Mouse (Mus musculus) gastrocnemius, postnatal 4 days (tissue): ENCODE data around the gene Pih1d1. TPM values are rescaled to one million over a fixed set of nuclear protein-coding genes. Genes with fewer than 3 reads are reported as not detected.
"Not testable (repeated sequence)": the region's sequence is repeated elsewhere in the genome, so short reads cannot be mapped to it uniquely, and the experiment has no call there.

Source experiments
- DNase-seq, 2 experiments: peaks; one replicate each; pipeline ENCODE4 v3.0.0; 2021 to 2022; ENCODE audit warnings: low spot score in 2 of 2, mixed read lengths in 2 of 2
- total RNA-seq, 2 experiments: library from RNA; stranded (reverse); gene quantifications; 2 replicates each; pipeline ENCODE4 v1.2.3; 2021

Pih1d1 gene
- total RNA-seq, 2 experiments from 2014 or later = 52.1 to 59.3 TPM

- no peak for DNase-seq
These were observed 8.6 kb upstream of the Pih1d1 start for GRCm38 (mm10) chr7:45145460-45145859.

DNA sequence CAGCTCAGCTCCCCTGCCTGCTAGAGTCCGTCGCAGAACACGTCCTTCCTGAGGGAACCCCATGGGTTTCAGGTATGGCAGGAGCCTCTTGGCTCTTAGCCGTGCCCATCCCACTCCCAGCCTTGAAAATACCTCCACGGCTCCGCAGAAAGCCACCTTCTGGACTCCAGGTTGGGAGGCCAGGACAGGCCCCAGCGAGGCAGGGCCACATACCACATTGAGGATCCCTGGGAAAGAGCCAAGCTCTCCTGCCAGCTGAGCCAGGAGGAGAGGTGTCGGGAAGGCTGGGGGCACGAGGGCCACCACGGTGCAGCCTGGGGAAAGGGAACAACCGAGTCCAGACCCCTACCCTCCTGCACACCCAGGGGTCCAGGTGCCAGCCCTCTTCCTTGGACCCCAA is 6.8 kb upstream of the Pih1d1 start:
- DNase-seq = no peak

GRCm38 (mm10) chr7:45147899-45148298 is 6.2 kb upstream of the Pih1d1 start:
- no peak for DNase-seq

DNA sequence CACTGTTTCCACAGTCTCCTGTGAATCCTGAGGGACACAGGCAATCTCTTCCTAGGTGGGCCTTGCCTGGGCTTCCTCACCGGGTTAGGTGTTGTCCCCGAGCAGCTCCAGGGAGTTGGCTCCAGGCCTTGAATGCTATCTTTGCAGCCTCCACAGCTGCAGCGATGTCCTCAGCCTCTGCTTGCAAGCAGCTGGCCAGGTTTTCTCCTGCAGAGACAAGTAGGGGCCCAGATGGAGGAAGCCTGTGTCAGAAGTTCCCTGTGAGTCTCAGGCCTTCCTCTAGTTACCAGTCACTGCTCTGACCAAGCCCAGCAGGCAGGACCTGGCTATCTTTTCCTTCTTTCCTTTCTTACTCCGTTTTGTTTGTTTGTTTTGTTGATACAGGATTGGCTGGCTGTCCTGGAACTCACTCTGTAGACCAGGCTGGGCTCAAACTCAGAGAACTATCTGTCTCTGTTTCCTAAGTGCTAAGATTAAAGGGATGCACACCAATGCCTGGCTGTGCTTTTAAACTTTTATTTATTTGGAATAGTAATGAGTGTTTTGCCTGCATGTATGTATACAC is 5.5 kb upstream of the Pih1d1 start:
- DNase-seq = no peak

- no peak for DNase-seq
These were observed 4.6 kb upstream of the Pih1d1 start for GRCm38 (mm10) chr7:45149545-45149944.

DNA sequence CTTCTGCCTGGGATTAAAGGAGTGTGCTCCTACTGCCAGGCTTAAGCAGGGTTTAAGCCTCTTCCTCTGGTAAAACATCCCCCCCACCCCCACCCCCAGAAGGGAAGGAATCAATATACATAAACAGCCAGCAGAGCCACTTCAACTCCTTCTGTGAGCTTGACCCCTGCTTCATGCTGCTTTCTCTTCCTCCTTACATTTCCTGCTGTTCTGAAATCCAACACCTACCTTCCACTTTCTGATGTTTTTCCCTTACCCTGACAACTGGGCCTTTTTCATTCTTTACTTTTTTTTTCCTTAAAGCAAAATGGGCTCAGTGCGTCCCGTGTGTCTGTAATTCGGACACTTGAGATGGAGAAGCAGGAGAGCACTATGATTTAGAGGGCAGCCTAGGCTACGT is 3.8 kb upstream of the Pih1d1 start:
- DNase-seq = no peak

DNA sequence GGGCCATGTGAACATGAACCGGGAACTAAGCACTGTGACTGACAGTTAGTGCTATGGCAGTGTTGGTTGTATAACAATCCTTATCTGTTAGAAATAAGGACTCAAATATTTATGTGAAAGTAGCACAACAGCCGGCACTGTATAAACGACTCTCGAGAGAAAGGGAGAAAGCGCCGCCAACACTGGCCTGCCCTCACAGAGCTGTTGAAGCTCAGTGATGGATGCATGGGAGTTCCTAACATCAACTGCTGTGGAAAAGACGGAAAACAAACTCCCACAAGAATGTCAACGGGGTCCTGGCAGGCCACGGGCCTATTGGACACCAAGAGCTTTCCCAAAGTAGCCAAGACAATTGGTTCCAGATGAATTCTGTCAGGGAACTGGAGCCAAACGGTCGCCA is 2.8 kb upstream of the Pih1d1 start:
- peak in 1 of 2 experiments; percentile 49 for DNase-seq

GRCm38 (mm10) chr7:45153052-45153451 is 1.1 kb upstream of the Pih1d1 start:
- not testable (repeated sequence) for DNase-seq

DNA sequence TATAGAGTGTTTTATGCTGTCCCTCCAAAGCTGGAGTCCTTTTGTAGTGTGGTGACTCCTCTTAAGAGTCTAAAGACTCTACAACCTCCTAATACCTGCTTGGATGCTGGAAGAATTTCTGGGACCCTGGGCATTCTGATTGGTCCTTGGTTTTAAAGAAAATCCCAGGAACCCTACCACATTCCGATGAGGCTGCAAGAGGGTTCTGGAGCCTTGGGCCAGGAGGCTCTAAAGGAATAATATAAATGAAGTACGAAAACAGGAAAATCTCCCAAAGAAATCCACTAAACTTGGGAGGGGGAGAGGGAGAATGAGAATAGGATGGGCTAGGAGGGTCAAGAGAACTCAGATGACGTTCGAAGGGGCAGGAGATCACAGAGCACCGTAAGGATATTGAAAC is 517 bp upstream of the Pih1d1 start:
- DNase-seq = no peak

DNA sequence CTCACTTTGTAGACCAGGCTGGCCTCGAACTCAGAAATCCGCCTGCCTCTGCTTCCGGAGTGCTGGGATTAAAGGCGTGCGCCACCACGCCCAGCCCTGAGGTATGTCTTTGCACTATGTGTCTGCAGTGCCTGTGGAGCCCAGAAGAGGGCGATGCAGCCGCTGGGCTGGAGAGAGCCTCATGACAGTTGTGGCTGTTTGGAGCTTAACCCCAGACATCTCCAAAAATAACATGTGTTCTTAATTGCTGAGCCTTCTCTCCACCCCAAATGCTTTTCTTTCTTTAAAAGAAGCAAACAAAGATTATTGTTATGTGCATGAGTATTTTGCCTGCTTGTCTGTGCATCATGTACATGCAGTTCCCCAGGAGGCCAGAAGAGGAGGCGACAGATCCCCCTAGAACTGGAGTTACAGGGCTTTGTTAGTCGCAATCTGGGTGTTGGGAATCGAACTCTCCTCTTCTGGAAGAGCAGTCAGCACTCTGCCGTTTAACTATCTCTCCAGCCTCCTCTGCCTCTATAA is 951 bp downstream of the Pih1d1 start:
- peak in 1 of 2 experiments; percentile 74 for DNase-seq

DNA sequence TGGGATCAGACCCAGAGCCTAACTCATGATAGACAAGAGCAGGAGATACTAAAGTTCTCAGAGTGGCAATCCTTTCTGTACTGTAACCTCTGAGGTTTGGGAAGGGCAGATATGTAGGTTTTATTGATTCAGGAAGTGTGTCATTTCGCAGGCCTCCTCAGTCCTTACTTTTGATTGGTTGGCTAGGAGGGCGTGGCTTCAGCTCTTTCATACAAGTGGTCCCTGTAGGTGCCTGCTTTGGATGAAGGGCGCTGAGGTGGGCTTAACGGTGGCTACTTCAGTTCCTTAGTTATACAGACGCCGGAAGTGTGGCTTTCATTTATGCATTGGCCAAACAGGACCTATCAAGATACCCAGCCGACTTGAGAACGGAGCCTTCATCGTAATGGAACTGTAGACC is 1.5 kb downstream of the Pih1d1 start:
- DNase-seq = no peak

GRCm38 (mm10) chr7:45156206-45156605 is 2.1 kb downstream of the Pih1d1 start:
- DNase-seq = no peak

DNA sequence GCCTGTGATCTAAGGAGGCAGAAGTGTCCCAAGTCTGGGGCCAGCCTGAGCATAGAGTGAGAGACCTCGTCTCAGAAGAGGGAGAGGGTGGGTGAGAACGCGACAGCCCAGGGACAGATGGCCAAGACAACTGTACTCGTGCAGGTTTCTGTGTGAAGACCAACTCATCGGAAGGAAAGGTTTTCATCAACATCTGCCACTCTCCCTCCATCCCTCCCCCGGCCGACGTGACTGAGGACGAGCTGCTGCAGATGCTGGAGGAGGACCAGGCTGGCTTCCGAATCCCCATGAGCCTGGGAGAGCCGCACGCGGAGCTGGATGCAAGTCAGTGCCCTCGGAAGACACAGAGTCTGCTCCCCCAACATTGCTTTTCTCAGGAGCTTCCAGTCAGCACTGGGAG is 3.4 kb downstream of the Pih1d1 start:
- DNase-seq = no peak

GRCm38 (mm10) chr7:45158991-45159390 is 4.9 kb downstream of the Pih1d1 start:
- no peak for DNase-seq

GRCm38 (mm10) chr7:45160316-45160800 is 6.3 kb downstream of the Pih1d1 start:
- DNase-seq = no peak

GRCm38 (mm10) chr7:45160866-45161265 is 6.8 kb downstream of the Pih1d1 start:
- no peak for DNase-seq

DNA sequence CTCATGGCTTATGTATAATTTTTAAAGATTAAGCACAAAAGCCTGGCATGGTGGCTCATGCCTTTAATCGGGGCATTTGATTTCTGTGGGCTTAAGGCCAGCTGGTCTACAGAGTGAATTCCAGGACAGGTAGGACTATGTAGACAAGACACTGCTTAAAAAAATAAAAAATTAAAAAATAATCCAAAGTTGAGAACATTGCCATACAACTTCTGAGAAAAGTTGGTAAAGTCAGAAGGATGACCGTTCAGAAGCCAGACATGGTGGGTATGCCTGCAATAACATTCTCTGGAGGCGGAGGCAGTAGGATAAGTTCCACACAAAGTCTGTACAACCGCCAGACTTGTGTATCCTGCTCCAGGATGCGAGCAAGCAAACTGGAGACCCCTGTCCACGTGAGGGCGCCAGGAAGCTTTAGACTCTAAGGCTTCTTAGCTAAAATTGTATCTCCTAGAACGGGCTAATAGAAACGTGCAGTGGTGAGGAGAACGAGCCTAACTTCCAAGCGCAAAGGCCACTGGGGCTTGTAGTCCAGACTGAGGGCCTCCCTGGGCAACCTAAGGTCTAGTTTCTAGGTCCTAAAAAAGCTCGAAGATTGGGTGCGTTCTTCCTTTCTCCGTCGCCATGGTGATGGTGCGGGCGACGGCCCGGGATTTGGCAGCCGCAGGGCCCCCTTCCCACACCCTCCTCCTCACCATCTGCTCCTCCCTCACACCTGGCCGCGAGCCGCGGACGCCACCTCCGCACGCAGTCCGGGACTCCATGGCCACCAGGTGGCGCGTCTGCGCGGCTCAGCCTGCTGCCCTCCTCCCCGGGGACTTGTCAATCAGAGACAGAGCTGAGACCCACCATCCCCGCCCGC is 7.7 kb downstream of the Pih1d1 start:
- DNase-seq = peak; percentile 75 to 85

DNA sequence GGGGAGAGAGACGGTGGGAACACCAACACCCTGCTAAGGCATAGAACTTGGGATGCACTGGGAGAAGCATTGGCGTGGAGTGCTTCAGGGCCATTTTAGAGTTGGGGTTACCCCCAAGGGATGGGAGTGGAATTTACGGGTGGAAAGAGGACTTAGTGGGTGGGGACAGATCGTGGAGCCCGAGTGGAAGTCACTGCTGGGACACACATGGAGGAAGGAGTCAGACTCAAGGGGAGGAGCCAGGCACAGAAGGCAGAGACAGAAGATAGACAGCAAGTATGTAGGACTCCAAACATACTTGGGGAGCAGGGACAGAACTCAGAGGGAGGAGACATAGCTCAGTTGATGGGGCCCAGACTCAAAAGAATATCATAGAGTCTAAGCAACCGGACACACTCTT is 8.4 kb downstream of the Pih1d1 start:
- no peak for DNase-seq

DNA sequence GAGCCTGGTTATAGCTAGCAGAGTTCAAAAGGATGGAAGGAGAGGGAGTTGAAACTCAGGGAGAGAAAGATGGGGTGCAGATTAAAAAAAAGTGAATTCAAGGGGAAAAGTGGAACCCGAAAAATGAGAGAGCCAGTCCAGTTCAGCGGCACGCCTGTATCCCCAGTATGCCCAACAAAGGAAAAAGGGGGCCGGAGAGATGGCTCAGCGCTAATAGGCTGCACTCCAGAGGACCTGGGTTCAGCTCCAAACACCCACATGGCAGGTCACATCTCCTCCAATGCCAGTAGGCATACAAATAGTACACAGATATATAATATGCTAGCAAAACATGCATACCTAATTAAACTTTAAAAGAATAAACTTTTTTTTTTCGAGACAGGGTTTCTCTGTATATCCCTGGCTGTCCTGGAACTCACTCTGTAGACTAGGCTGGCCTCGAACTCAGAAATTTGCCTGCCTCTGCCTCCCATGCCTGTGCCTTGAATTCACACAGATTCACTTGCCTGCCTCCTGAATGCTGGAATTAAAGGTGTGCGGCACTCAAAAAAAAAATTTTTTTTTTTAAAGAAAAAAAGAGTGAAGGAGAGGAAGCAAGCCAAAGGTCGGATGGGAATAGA is 9.0 kb downstream of the Pih1d1 start:
- no peak for DNase-seq

DNA sequence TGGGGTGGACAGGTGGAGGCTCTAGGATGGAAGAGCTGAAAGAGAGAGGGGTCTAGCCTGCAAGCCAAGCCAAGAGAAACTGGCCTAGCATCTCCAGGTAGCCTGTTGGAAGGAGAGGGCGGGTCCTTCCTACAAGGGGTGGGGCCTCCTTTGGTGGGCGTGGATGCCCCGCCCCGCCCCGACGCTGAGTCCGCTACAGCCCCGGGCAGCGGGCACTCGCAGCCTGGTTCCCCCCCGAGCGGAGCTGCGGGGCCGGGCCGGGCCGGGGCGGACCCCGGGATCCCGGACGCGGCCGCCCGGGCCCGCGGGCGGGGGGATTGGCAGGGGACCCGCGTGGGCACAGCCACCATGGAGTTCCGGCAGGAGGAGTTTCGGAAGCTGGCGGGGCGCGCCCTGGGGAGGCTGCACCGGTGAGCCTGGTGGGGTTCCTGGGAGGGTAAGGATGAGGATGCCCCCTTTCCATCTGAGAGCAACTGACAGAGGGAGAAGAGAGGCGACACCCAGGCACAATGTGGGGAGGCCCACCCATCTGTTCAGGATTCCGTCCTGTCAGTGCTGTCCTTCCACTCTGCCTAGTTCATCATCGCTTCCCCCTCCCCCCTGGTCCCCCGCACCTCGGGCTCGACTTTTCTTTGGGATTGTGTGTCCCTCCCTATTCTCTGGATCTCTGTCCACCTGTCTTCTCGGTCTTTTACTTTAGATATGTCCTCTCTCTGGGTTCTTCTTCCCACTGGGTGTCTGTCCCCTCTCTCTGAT is 9.8 kb downstream of the Pih1d1 start, which contains the start of gene Slc17a7:
Gene Slc17a7, plus strand, starts transcription at position 215 of the 756 bp plus-strand sequence.
- DNase-seq = no peak

- DNase-seq = no peak
These were observed 10.7 kb downstream of the Pih1d1 start for GRCm38 (mm10) chr7:45164833-45165232.
